Mouse (Mus musculus) embryonic facial prominence, embryonic 14.5 days (tissue): ENCODE data around the gene Tmem131l. TPM values are rescaled to one million over a fixed set of nuclear protein-coding genes. Genes with fewer than 3 reads are reported as not detected.

ENCODE experiments used
- ATAC-seq: fragments of 200-750 bp; cut with Nextera tagmentation; 2 replicates; pipeline ENCODE4 v1.8.0; 2017; ENCODE audit warnings: low read depth, moderate number of reproducible peaks, moderate TSS enrichment
- DNase-seq: peaks from one replicate; pipeline ENCODE4 v3.0.0-alpha.2; 2015; ENCODE audit warnings: low spot score
- H3K27ac ChIP-seq: fragments of 300-500 bp; sonication (generic); replicated peaks from 2 replicates; pipeline ENCODE4 v1.5.1; 2014; ENCODE audit warnings: low read depth, mild to moderate bottlenecking, low read length, moderate library complexity
- H3K27me3 ChIP-seq: fragments of 300-500 bp; sonication (generic); replicated peaks from 2 replicates; pipeline ENCODE4 v1.6.1; 2014; ENCODE audit warnings: low read length; ENCODE audit not compliant: control insufficient read depth, insufficient read depth
- H3K36me3 ChIP-seq: fragments of 300-500 bp; sonication (generic); 2 replicates; pipeline ENCODE4 v1.6.1; 2014; ENCODE audit warnings: low read length, mixed read lengths; ENCODE audit not compliant: control insufficient read depth, insufficient read depth
- H3K4me1 ChIP-seq: fragments of 300-500 bp; sonication (generic); 2 replicates; pipeline ENCODE4 v1.6.1; 2014; ENCODE audit warnings: antibody characterized with exemption, low read length; ENCODE audit not compliant: control insufficient read depth, insufficient read depth
- H3K4me2 ChIP-seq: fragments of 300-500 bp; sonication (generic); 2 replicates; pipeline ENCODE4 v1.6.1; 2014; ENCODE audit warnings: low read depth, mild to moderate bottlenecking, low read length, moderate library complexity, mixed read lengths
- H3K4me3 ChIP-seq: fragments of 300-500 bp; sonication (generic); 2 replicates; pipeline ENCODE4 v1.5.1; 2014; ENCODE audit warnings: low read depth, mild to moderate bottlenecking, low read length
- H3K9ac ChIP-seq: fragments of 300-500 bp; sonication (generic); 2 replicates; pipeline ENCODE4 v1.6.1; 2014; ENCODE audit warnings: low read depth, mild to moderate bottlenecking, low read length, moderate library complexity, mixed read lengths
- H3K9me3 ChIP-seq: fragments of 300-500 bp; sonication (generic); 2 replicates; pipeline ENCODE4 v1.6.1; 2016; ENCODE audit warnings: low read length; ENCODE audit not compliant: control insufficient read depth
- WGBS: fragments of 180-500 bp; shearing (Covaris S2); extraction: QIAGEN DNeasy Blood & Tissue Kit; methylation state at CpG from one replicate; pipeline ENCODE4 v1.1.7; 2014; 5-methylcytosine and 5-hydroxymethylcytosine counted together
- polyA plus RNA-seq: library from polyadenylated mRNA; unstranded; fragments of >200 nt; fragmentation: Nextera tagmentation; extraction: Ambion mirVana; gene quantifications from 2 replicates; pipeline ENCODE4 v1.2.1, GENCODE M21; 2014

Tmem131l gene
- polyA plus RNA-seq, 1 experiment from 2014 or later = 46.5 TPM

- 95% methylated on average over 13 of the region's 13 CpGs for whole genome bisulfite sequencing
- no peak for DNase-seq
- H3K27me3 ChIP-seq = no peaks in the 10 kb centered on the region
- peaks cover 5% of the 10 kb centered on the region for H3K4me1 ChIP-seq
- no peak overlapping the region for H3K4me2 ChIP-seq
- no peaks in the 10 kb centered on the region for H3K36me3 ChIP-seq
- no peak for ATAC-seq
- H3K9ac ChIP-seq = no peak overlapping the region
- H3K27ac ChIP-seq = no peak overlapping the region
- no peaks in the 10 kb centered on the region for H3K9me3 ChIP-seq
- H3K4me3 ChIP-seq = no peak overlapping the region
Observed at GRCm38 (mm10) chr3:83857621-83858020, 182.4 kb downstream of the Tmem131l start.

DNA sequence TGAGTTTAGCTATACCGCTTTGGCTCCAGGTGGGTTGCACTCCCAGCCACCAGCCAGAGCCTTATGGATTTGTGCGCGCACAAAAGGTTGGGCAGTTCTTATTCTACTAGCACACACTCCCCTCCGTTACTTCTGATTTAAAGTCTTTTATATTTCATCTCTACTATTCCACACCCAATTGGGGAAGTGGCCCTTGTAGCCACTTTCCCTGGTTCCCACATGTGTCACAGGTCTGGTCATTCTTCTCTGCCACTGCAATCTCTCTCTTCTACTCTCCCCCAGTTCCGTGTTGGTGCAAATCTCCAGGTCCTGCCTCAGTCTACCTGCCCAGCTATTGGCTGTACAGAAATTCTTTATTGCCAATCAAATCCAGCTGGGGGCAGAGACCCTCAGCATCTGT, 184.3 kb downstream of the Tmem131l start:
- ATAC-seq = no peak
- no peak for DNase-seq
- Histone ChIP-seq H3K9ac (no peak overlapping the region), H3K4me2 (no peak overlapping the region), H3K9me3 (no peaks in the 10 kb centered on the region), H3K4me1 (no peaks in the 10 kb centered on the region), H3K27ac (no peak overlapping the region), H3K36me3 (no peaks in the 10 kb centered on the region), H3K27me3 (no peaks in the 10 kb centered on the region), H3K4me3 (no peak overlapping the region)
- WGBS = 90% methylated on average over 5 of the region's 5 CpGs

DNA sequence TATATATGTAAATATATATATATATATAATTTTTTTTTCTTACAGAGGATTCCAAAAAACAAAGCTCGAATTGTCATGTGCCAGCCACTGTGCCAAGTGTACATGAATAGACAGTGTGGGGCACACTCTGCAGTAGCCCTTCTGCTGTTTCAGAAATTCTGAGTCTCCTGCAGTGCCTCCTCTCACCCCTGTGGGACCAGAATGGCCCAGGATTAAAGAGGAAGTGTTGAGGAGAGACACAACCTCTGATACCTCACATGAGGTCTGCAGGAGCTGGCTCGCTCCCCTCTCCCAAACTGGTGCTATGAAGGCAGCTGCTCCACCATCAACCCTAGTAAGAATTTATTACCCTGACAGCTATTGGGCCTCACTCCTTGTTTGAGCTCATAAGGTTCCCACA, 190.6 kb downstream of the Tmem131l start:
- 85% methylated on average over 2 of the region's 2 CpGs for WGBS
- H3K4me1 ChIP-seq = no peaks in the 10 kb centered on the region

More for the DNA sequence above, 190.6 kb downstream of the Tmem131l start:
- H3K27ac ChIP-seq = no peak overlapping the region
- no peaks in the 10 kb centered on the region for H3K27me3 ChIP-seq
- ATAC-seq = no peak
- H3K4me2 ChIP-seq = no peak overlapping the region
- H3K9ac ChIP-seq = no peak overlapping the region
- no peak for DNase-seq
- no peaks in the 10 kb centered on the region for H3K36me3 ChIP-seq
- no peaks in the 10 kb centered on the region for H3K9me3 ChIP-seq
- no peak overlapping the region for H3K4me3 ChIP-seq

Other genes with a start within 250 kb of the Tmem131l start
- 6.8 and 8.0 TPM in 2 replicates for gene Tlr2, start 198.4 kb downstream of the Tmem131l start, polyA plus RNA-seq
- 11.5 and 11.8 TPM in 2 replicates for gene Mnd1, start 115.6 kb upstream of the Tmem131l start, polyA plus RNA-seq
- 0.50 and 0.60 TPM in 2 replicates for gene Gm6525, start 133.9 kb upstream of the Tmem131l start, polyA plus RNA-seq